Mouse (Mus musculus): ENCODE measurements around the gene Ccp110.

GRCm38 (mm10) chr7:118703144-118703561 is 9.2 kb upstream of the Ccp110 start:
- TF ChIP-seq CTCF (IDR thresholded peaks at IDR 0.05; ENCODE audit: extremely low read depth, insufficient read depth, low read length): no peak
- TF ChIP-seq POLR2A (IDR thresholded peaks at IDR 0.05; ENCODE audit: extremely low read depth, insufficient read depth, low read length): no peak

Data from cortical plate, adult 2 months (tissue).